Mouse (Mus musculus) neural tube, embryonic 13.5 days (tissue): ENCODE measurements at regions not wholly inside any gene's neighbourhood (a gene's known extent, or its start where the extent isn't known, plus 50 kb on each side); places are given as distances from the start of the nearest gene placed in this dataset.

Source experiments
- ATAC-seq: fragments of 200-750 bp; cut with Nextera tagmentation; 2 replicates; pipeline ENCODE4 v1.8.0; 2017; ENCODE audit warnings: low read depth, mild to moderate bottlenecking, moderate TSS enrichment, moderate library complexity
- H3K27ac ChIP-seq: fragments of 300-500 bp; sonication (generic); replicated peaks from 2 replicates; pipeline ENCODE4 v1.5.1; 2015; ENCODE audit warnings: moderate library complexity, mild to moderate bottlenecking, inconsistent platforms
- H3K27me3 ChIP-seq: fragments of 300-500 bp; sonication (generic); 2 replicates; pipeline ENCODE4 v1.6.1; 2015; ENCODE audit warnings: mild to moderate bottlenecking, inconsistent platforms
- H3K36me3 ChIP-seq: fragments of 300-500 bp; sonication (generic); 2 replicates; pipeline ENCODE4 v1.6.1; 2015; ENCODE audit warnings: mild to moderate bottlenecking, inconsistent platforms
- H3K4me1 ChIP-seq: fragments of 300-500 bp; sonication (generic); replicated peaks from 2 replicates; pipeline ENCODE4 v1.6.1; 2015; ENCODE audit warnings: inconsistent platforms
- H3K4me2 ChIP-seq: fragments of 300-500 bp; sonication (generic); 2 replicates; pipeline ENCODE4 v1.6.1; 2015; ENCODE audit warnings: inconsistent platforms, mild to moderate bottlenecking, moderate library complexity
- H3K4me3 ChIP-seq: fragments of 300-500 bp; sonication (generic); 2 replicates; pipeline ENCODE4 v1.5.1; 2015; ENCODE audit warnings: mild to moderate bottlenecking, inconsistent platforms
- H3K9ac ChIP-seq: fragments of 300-500 bp; sonication (generic); 2 replicates; pipeline ENCODE4 v1.6.1; 2015; ENCODE audit warnings: moderate library complexity, mild to moderate bottlenecking, inconsistent platforms
- H3K9me3 ChIP-seq: fragments of 300-500 bp; sonication (generic); 2 replicates; pipeline ENCODE4 v1.6.1; 2016; ENCODE audit warnings: inconsistent platforms
- WGBS: fragments of 180-500 bp; shearing (Covaris S2); methylation state at CpG from one replicate; pipeline ENCODE4 v1.1.7; 2015; 5-methylcytosine and 5-hydroxymethylcytosine counted together

- H3K4me3 ChIP-seq, result no peak overlapping the region
- 94% methylated on average over 3 of the region's 3 CpGs for WGBS
- H3K4me1 ChIP-seq, result no peaks in the 10 kb centered on the region; the same call in 1 of the 2 replicates
- H3K27me3 ChIP-seq, result no peaks in the 10 kb centered on the region
- H3K9ac ChIP-seq, result no peak overlapping the region
- H3K4me2 ChIP-seq, result no peak overlapping the region
- H3K27ac ChIP-seq, result no peak overlapping the region
- H3K9me3 ChIP-seq, result no peaks in the 10 kb centered on the region
- H3K36me3 ChIP-seq, result no peaks in the 10 kb centered on the region
- ATAC-seq, result no peak
Observed at GRCm38 (mm10) chr2:79550432-79550831, 84.7 kb upstream of the Itprid2 start.

GRCm38 (mm10) chr2:79552481-79552880, 82.7 kb upstream of the Itprid2 start:
- 66% methylated on average over 5 of the region's 5 CpGs for WGBS

GRCm38 (mm10) chr2:79555395-79555794, 79.8 kb upstream of the Itprid2 start:
- ATAC-seq, result no peak
- Histone ChIP-seq H3K27ac (no peak overlapping the region), H3K36me3 (no peaks in the 10 kb centered on the region), H3K4me3 (no peak overlapping the region), H3K4me1 (no peaks in the 10 kb centered on the region), H3K4me2 (no peak overlapping the region), H3K27me3 (no peaks in the 10 kb centered on the region), H3K9me3 (no peaks in the 10 kb centered on the region), H3K9ac (no peak overlapping the region)
- 75% methylated on average over 2 of the region's 2 CpGs for WGBS

More at GRCm38 (mm10) chr2:79552481-79552880, 82.7 kb upstream of the Itprid2 start:
- no peak overlapping the region for H3K4me2 ChIP-seq
- no peaks in the 10 kb centered on the region for H3K27me3 ChIP-seq
- H3K27ac ChIP-seq, result no peak overlapping the region
- H3K4me3 ChIP-seq, result no peak overlapping the region
- H3K9ac ChIP-seq, result no peak overlapping the region
- ATAC-seq, result no peak
- H3K9me3 ChIP-seq, result no peaks in the 10 kb centered on the region
- no peaks in the 10 kb centered on the region; the same call in 1 of the 2 replicates for H3K4me1 ChIP-seq
- H3K36me3 ChIP-seq, result no peaks in the 10 kb centered on the region

- WGBS, result 87% methylated on average over 3 of the region's 3 CpGs
- Histone ChIP-seq H3K4me1 (no peaks in the 10 kb centered on the region), H3K9ac (no peak overlapping the region), H3K36me3 (no peaks in the 10 kb centered on the region), H3K27ac (no peak overlapping the region), H3K27me3 (no peaks in the 10 kb centered on the region), H3K9me3 (no peaks in the 10 kb centered on the region), H3K4me2 (no peak overlapping the region), H3K4me3 (no peak overlapping the region)
- ATAC-seq, result no peak
Observed at GRCm38 (mm10) chr2:79557361-79557760, 77.8 kb upstream of the Itprid2 start.

- Histone ChIP-seq H3K9ac (no peak overlapping the region), H3K27ac (no peak overlapping the region), H3K27me3 (no peaks in the 10 kb centered on the region), H3K9me3 (no peaks in the 10 kb centered on the region), H3K4me2 (no peak overlapping the region), H3K36me3 (no peaks in the 10 kb centered on the region), H3K4me1 (0 out of 2 replicates have a peak, but pooled peaks cover 6% of the 10 kb centered on the region), H3K4me3 (no peak overlapping the region)
- ATAC-seq, result no peak
- WGBS, result 9% methylated on average over 3 of the region's 3 CpGs
Observed at GRCm38 (mm10) chr2:79566280-79566933, 68.7 kb upstream of the Itprid2 start.

- H3K36me3 ChIP-seq, result no peaks in the 10 kb centered on the region
- H3K27me3 ChIP-seq, result no peaks in the 10 kb centered on the region
- no peak overlapping the region for H3K9ac ChIP-seq
- no peak overlapping the region for H3K27ac ChIP-seq
- no peak for ATAC-seq
- H3K4me3 ChIP-seq, result no peak overlapping the region
- H3K4me1 ChIP-seq, result 0 out of 2 replicates have a peak, but pooled peaks cover 6% of the 10 kb centered on the region
- no peak overlapping the region for H3K4me2 ChIP-seq
- WGBS, result 66% methylated on average over 3 of the region's 3 CpGs
- H3K9me3 ChIP-seq, result no peaks in the 10 kb centered on the region
Observed at GRCm38 (mm10) chr2:79567413-79567934, 67.7 kb upstream of the Itprid2 start.

GRCm38 (mm10) chr2:79569663-79570062, 65.5 kb upstream of the Itprid2 start:
- no peak for ATAC-seq

GRCm38 (mm10) chr2:79571910-79572309, 63.2 kb upstream of the Itprid2 start:
- no peak for ATAC-seq
- Histone ChIP-seq H3K4me3 (no peak overlapping the region), H3K9me3 (no peaks in the 10 kb centered on the region), H3K9ac (no peak overlapping the region), H3K4me1 (no peaks in the 10 kb centered on the region), H3K36me3 (no peaks in the 10 kb centered on the region), H3K27me3 (no peaks in the 10 kb centered on the region), H3K27ac (no peak overlapping the region), H3K4me2 (no peak overlapping the region)
- WGBS, result 81% methylated on average over 5 of the region's 5 CpGs

More at GRCm38 (mm10) chr2:79569663-79570062, 65.5 kb upstream of the Itprid2 start:
- Histone ChIP-seq H3K27me3 (no peaks in the 10 kb centered on the region), H3K9ac (no peak overlapping the region), H3K36me3 (no peaks in the 10 kb centered on the region), H3K27ac (no peak overlapping the region), H3K9me3 (no peaks in the 10 kb centered on the region), H3K4me3 (no peak overlapping the region), H3K4me2 (no peak overlapping the region), H3K4me1 (0 out of 2 replicates have a peak, but pooled peaks cover 6% of the 10 kb centered on the region)
- WGBS, result 95% methylated on average over 1 of the region's 1 CpGs

GRCm38 (mm10) chr2:79575074-79575473, 60.1 kb upstream of the Itprid2 start:
- Histone ChIP-seq H3K9ac (no peak overlapping the region), H3K27ac (no peak overlapping the region), H3K4me2 (no peak overlapping the region), H3K27me3 (no peaks in the 10 kb centered on the region), H3K9me3 (no peaks in the 10 kb centered on the region), H3K36me3 (no peaks in the 10 kb centered on the region), H3K4me1 (no peaks in the 10 kb centered on the region), H3K4me3 (no peak overlapping the region)
- 69% methylated on average over 6 of the region's 6 CpGs for WGBS
- no peak for ATAC-seq

- no peak overlapping the region for H3K4me3 ChIP-seq
- H3K27me3 ChIP-seq, result no peaks in the 10 kb centered on the region
- H3K27ac ChIP-seq, result no peak overlapping the region
- H3K4me2 ChIP-seq, result no peak overlapping the region
- ATAC-seq, result no peak
- H3K9me3 ChIP-seq, result no peaks in the 10 kb centered on the region
- H3K9ac ChIP-seq, result no peak overlapping the region
- no peaks in the 10 kb centered on the region for H3K4me1 ChIP-seq
- no peaks in the 10 kb centered on the region for H3K36me3 ChIP-seq
- 46% methylated on average over 7 of the region's 7 CpGs for WGBS
Observed at GRCm38 (mm10) chr2:79585022-79585774, 50.0 kb upstream of the Itprid2 start.
